Mouse (Mus musculus) ZHBTc4 (cell line): Measurements from ENCODE around the gene Gga1.
"Not testable (repeated sequence)": the region's sequence is repeated elsewhere in the genome, so short reads cannot be mapped to it uniquely, and the experiment has no call there.

Experiments used
- DNase-seq: peaks from one replicate; pipeline ENCODE4 v3.0.0-alpha.2; 2011; ENCODE audit warnings: low read depth, low spot score

Gga1 gene

DNA sequence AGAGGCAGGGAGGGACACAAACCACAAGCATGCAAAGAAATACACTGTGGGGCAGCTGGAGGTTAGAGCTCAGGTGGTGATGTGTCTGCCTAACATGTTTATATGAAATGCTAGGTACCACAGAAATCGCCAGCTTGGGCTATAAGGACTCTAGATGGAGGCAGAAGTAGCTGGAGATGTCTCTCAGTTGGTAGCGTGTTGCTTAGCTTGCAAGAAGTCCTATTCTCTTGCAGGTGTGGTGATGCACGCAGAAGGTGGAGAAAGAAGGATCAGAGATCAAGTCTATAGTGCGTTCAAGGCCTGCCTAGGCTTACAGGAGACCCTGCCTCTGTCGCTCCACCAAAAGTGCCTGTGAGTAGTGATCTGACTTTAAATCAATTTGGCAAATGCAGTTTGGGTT, 1.5 kb upstream of the Gga1 start:
- DNase-seq, result no peak

DNA sequence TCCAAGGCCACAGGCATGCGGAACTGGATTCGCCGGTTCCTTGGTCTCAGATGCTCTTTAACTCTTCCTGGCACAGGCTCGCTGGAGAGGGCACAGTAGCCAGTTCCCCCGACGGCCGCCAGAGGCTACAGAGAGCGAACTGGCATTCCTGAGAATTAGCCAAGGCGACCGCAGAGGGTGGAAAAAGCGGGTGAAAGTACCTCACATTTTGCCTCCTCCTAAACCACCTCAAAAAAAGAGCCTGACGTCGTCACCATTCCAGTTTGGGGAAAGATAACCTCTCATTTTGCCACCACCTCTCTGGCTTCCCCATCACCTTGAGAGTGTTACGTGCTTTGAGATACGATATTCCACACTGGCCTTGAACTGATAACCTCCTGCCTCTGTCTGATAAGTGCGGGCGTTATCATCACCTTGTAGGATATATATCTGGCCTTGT, 713 bp upstream of the Gga1 start:
- DNase-seq, result peak; percentile 89

DNA sequence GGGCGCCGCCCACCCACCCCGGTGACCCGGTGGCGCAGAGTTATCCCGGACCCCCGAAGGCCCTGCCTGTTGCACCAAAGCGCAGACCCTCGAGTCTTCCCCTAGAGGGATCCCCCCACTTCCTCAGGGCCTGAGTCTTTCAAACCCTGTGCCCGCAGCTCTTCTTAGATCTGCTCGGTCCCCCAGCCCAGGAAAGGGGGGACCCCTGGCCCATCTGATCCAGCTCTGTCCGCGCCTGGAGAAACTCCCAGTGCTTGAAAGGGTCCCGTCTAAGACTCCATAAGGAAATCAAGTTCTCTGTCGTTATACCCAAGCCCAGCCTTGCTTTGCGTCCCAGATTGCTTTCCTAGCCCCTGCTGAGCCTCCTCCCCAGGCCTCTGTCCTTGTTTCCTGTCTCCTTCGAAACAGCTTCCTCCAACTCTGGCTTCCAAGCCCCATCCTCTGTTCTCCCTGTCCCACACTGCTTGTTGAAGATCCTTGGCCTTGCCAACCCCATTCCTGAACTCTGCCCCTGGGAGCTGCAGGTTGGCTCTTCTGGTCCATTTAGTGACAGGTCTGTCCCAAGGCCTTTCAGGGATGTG, 910 bp downstream of the Gga1 start:
- DNase-seq, result peak; percentile 38

DNA sequence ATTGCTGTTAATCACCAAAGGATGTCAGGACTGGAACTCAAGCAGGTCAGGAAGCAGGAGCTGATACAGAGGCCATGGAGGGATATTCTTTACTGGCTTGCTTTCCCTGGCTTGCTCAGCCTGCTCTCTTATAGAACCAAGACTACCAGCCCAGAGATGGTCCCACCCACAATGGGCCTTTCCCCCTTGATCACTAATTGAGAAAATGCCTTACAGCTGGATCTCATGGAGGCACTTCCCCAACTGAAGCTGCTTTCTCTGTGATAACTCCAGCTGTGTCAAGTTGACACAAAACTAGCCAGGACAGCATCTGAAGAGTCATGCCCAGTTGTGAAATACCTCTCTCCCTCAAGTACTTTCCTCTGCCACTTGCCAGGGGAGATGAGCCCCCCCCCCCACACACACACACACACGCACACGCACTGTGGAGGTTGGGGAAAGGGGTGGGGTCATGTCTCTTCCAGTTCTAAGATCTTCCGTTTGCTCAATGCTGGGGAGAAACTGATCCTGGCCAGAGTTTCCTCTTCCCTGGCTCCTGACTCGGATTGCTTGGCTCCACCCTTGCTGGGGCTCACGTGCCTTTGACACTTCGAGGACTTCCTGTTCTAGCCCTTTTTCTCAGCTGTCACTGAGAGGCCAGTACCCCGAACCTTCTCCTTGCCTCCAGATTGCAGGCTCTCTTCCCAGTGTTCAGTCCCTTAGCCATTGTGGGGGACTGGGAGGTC, 2.0 kb downstream of the Gga1 start:
- not testable (repeated sequence) for DNase-seq

DNA sequence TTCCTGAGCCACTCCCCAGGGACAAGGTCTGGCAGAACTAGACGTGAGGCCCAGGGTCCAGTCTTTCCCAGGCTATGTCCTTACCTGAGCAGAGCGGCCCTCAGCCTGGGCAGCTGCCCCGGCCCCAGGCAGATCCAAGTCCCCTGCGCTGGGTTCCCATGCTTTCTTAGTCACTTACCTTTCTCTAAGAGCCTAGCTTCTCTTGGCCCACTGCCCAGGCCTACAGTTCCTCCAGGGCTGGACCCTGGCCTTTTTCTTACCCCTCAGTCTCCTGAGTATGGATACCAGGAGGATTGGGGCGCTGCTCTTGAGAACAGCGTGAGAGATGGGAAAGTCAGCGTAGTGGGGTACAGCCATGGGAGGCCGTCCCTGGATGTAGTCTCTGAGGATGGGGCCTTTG, 3.4 kb downstream of the Gga1 start:
- DNase-seq, result no peak

DNA sequence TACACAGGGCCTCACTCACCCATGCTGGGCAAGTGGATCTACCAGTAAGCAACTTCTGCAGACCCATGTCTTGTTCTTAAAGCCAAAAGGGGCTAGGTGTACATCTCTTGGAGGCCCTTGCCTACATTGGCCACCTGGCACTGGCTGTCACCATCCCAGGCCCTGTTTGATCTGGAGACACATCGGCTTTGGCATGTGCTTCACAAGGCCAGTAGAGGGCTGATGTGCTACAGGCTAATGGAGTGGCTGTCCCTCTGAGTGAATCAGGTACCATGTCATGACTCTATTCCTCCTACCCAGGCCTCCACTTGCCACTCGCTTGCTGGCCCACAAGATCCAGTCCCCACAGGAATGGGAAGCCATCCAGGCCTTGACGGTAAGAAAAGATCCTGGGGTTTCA, 4.8 kb downstream of the Gga1 start:
- DNase-seq, result no peak

DNA sequence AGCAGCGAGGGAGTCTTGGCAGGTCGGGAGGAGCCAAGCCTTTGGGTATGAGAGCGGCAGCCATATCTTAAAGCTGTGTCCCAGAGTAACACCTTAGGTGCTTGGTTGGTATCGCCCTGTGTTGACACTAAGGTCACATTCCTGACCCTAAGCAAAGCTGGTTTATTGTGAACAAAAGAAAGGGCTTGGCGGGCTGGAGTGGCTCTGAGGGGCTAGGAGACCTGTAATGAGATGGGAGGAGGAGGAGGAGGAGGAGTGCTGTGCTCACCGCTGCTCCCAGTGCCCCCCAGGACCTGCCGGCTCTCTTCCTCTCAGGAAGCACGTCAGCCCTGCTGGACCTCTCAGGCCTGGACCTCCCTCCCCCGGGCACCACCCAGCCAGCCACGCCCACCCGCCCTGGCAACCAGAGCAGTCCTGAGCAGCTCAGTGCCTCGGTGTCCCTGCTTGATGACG, 12.4 kb downstream of the Gga1 start:
- peak; percentile 69 for DNase-seq

DNA sequence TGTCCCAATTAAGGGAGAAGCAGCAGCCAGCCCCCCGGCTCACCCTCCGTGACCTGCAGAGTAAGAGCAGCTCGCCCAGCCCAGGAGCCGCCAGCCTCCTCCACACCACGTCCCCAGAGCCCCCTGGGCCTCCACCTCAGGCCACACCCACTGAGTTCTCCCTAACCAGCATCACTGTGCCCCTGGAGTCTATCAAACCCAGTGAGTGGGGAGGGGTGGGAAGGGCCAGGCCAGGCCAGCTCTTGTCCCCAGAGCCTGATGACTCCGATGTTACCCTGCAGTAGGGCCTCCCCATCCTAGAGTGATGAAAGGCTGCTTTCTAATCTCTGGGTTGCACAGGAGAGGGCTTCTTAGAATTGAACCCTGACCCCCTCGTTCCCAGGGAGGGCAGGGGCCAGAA, 15.4 kb downstream of the Gga1 start:
- no peak for DNase-seq

DNA sequence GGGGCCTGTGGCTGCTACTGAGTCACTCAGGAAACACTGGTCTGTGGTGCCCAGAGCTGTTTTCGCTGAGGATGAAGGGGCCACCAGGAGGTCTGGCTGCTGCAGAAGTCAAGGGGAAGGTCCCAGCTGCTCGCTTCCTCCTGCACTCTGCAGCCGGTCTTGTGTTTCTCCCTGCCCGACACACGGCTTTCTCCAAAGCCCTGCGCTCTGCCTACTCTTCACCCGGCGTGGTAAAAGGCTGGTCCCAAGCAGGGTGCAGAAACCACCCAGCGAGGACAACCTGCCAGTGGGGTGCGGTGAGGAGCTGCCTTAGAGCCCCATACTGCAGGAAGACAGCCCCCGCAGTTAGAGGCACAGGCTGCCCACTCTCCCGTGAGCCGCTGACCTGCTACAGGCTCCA, 17.7 kb downstream of the Gga1 start:
- DNase-seq, result no peak

DNA sequence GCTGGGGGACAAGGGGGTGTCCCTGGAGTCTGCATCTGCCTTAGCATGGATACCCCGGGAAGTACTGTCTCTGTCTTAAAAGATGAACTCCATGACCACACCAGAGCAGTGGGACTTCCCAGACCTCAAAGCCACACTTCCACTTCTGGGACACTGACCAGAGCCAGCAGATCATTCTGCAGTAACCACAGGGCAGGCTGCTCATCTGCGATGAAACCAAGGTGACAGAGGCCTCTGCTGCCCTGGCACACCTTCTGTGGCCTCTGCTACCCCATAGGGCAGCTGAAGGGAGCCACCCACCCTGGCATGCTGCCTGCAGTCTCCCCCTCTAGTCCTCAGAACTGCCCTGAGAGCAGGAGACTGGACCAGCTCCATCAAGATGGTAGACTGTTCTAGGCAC, 18.8 kb downstream of the Gga1 start:
- DNase-seq, result no peak

DNA sequence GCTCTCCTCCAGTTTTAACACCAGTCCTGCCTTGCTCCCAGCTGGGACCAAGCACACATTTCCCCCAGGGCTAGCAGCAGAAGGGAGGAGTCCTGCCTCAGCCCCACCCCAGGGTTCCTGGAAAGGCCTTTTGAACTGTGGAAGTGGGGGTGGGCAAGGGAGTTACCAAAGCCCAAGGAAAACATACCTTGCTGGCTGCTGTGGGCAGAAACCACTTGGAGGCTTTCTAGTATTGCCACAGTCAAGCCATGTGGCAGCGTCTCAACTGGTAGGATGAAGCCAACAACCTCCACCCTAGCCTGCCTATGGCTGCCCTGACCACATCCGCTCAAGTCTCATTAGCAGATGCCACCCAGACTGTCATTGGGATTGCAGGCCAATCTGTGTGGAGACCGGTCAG, 19.2 kb downstream of the Gga1 start:
- DNase-seq, result peak; percentile 90

DNA sequence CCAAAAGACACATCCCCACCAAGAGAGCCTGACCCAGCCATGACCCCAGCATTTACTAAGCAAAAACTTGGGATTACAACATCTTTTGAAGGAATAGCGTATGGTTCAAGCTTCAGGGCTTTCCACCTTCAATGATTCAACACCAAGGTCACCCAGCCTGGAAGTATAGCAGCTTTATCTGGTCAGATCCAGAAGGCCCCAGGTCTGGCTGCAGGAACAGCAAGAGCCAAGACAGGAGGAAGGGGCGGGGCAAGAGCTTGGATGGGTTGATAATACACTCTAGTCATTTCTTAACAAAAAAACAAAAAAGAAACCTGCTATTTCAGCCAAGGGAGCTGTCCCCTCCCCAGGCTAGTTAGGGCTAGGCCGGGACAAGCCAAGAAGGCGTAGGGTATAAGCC, 20.5 kb downstream of the Gga1 start:
- DNase-seq, result peak; percentile 94

DNA sequence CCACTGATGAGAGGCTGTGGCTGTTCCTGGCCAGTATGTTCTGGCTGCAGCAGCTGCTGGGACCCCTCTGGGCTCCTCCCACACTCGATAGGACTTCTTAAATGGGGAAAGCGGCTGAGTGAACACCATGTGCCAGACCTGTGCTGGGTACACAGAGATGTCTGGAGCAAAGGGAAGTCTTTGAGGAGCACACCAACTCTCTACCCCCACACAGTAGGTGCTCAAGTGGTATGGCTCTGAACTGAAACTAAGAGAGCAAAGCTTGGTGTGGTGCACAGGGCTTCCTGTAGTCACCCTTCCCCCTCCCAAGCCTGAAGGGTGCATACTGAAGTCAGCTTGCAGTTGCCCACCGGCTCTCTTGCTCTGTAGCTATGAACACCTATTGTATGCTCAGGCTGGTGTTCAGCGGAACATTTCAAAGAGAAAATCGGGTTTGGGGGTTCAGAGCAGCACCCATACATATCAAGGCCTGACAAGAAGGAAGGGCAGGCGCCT, 21.6 kb downstream of the Gga1 start:
- DNase-seq, result peak; percentile 75

DNA sequence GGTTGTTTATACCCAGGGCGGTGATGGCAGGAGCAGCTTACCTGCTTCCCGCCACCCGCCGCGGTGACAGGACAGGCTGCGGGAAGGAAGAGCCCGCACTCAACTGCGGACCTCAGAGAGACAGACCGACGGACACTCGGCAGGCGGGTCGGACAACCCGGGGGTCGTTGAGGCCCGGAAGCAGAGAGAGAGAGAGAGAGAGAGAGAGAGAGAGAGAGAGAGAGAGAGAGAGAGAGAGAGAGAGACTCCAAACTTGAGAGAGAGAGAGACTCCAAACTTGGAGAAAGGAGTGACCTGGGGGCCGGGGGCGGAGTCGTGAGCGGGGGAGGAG, 22.4 kb downstream of the Gga1 start, which contains the start of gene Gm49510:
Gene Gm49510 (plus strand): TSS at position 259 of the 331 bp plus-strand sequence.
- DNase-seq, result no peak

DNA sequence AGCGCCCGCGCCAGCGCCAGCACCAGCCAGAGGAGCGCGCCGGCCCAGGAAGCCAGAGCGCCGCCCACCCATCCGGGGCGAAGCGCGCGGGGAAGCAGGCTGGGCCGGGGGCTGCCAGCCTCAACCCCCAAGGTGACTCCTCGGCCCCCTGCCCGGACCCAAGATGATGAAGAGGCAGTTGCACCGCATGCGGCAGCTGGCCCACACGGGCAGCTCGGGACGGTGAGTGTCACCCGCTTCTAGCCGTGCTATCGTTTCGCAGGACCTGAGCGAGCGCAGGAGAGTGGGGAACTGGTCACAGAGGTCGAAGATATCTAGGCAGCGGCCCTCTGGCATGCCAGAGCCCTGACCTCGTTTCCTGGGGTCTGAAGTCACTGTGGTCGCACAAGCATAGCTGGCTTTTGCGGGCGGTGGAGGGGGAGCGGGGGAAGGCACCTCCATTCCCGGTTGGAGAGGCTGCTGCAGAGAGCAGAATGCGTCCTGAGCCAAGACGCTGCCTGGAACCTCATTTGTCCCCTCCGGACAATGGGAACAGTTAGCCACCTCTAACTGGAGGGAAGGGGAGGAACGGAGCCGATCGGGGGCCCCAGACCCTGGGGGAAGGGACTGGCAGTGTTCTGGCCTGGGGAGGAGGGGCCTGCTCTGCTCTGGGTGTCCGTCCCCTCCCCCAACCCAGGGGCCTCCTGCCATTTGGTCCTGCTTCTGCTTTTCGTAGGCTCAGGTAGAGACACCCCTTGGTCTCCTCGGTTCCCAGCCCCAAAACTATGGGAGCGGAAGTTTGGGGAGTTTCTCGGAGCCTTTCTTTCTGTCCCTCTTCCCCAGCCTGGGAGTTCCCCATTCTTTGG, 23.0 kb downstream of the Gga1 start, which contains the start of gene Sh3bp1:
Gene Sh3bp1 (plus strand): TSS at position 29 of the 845 bp plus-strand sequence.
- DNase-seq, result peak; percentile 84

DNA sequence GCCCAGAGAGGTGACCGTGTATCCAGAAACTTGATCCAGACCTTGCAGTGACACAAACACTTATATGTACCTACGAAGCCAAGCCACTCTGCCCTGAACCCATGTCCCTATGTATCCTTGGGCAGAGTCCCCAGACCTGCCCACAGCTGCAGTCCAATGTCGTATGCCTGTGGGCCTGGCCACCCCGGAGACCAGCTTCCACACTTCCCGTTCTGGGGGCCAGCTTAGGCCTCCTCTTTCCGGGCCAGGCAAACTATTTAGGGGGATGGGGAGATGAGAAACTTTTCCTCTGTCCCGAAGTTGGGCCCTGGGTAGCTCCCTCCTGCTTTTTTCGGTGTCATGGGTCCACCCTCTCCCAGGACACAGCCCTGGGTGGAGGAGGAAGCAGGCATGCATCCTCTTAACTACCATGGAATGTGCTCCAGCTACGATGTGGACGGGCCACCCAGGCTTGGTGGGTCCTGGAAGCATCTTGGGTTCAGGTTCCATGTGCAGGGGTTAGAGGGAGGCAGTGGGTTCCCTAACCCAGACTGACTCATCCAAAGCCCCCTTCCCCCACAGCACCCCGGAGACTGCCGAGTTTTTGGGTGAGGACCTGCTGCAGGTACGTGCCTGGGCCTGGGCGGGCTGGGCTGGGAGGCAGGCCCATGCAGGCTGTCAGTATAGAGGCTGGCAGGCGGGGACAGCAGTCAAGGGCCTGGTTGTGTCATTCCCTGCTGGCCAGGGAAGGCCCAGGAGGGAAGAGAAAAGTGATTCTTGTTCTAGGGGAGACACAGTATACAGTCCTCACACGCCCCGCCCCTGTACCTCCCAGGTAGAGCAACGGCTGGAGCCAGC, 23.8 kb downstream of the Gga1 start:
- no peak for DNase-seq

DNA sequence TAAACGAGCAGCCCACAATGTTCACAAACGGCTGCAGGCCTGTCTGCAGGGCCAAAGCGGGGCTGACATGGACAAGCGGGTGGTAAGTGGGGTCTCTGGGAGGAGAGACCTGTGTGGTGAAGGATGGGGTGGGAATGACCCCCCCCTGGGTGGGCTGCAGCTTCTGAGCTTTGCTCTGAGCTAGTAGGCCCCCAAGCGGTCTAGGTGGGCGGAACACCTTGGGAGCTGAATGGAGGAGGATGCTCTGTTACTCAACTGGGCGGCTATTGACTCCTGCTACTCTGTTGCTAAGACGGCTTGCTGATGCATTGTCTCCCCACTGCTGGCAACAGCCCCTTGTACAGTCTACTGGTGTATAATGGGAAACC, 24.4 kb downstream of the Gga1 start:
- DNase-seq, result peak; percentile 57

DNA sequence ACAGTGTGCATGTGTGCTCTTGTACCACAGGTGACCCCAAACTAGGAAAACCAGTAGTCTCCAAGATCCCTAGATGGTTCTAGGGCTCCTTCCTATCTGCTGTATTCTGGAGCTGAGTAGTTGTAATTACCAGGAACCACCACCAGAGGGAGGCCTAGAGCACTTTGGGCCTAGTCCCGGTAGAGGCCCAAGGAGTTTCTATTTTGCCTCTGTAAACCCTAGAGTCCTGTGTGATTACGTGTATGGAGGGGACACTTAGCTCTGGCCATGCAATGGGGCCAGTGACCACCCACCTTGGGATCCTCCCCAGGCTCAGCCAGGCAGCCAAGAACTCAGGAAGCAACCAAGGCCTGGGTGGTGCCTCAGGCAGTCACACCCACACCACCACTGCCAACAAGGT, 26.3 kb downstream of the Gga1 start:
- peak; percentile 85 for DNase-seq

DNA sequence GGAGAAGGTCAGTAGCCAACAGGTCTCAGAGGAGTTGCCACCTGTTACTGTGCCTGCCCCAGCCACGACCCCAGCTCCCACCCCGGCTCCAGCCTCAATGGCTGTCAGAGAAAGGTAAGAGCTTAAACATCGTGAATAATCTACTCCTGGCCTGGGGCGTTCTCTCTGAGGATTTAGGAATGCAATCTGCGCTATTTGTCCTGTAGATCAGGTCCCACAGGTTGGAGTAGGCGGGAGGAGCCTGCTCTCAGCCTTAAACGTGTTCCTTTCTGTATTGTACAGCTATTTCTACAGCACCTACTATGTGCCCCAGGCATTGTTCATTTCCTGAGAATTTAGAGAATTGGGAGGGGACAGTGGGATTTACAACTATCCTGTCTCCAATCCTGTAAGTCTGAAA, 31.4 kb downstream of the Gga1 start:
- DNase-seq, result peak; percentile 69

DNA sequence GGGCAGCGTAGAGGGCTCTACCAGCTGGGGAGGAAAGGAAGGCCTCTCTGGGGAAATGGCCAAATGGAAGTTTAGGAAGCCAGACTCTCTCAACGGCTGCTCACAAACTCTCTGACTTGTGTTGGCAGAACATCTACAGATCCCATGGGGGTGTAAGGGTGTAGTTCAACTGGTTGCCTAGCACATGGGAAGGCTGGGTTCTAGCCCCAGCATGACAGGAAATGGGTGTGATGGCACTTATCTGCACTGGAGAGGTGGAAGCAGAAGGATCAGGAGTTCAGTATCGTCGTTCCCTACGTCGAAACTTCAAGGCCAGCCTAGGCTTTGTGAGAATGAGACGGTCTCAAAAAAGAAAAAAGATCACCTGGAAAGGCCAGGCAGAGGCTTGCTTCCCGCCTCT, 32.0 kb downstream of the Gga1 start:
- DNase-seq, result no peak

DNA sequence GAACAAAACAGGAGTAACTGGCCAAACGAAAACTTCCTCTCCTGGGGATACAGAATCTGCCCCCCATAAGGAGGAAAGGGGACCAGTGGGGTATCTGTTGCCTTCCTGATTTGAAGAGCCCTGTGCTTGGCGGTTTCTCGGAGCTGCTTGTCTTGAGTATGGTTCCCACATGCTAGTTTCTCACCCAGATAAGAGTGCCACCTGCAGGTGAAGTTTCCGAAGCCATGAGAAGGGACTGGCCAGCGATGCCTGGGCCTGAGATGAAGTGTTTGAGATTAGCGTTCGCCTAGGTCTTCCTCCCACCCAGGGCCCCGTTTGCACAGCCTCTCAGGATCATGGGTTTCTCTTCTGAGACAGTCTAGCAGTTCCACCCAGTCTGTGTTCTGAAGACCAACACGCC, 35.0 kb downstream of the Gga1 start:
- peak; percentile 54 for DNase-seq
